Mouse (Mus musculus) gastrocnemius, postnatal 14 days (tissue): ENCODE measurements around the gene Irak1. TPM values are rescaled to one million over a fixed set of nuclear protein-coding genes. Genes with fewer than 3 reads are reported as not detected.

Source experiments
- DNase-seq: peaks from one replicate; pipeline ENCODE4 v3.0.0; 2021; ENCODE audit warnings: mixed read lengths
- intact Hi-C: fragments of 180-260 bp; cut with DNase I; formaldehyde crosslinking; loops from one replicate; pipeline ENCODE4 v1.15.1; 2025; ENCODE audit warnings: low total_unique reads
- long read RNA-seq, 2 experiments: library from polyadenylated mRNA; stranded (forward); transcript quantifications; one replicate each; pipeline ENCODE4 v2.0.0; 2021
- total RNA-seq, 2 experiments: library from RNA; stranded (reverse); gene quantifications; 2 replicates each; pipeline ENCODE4 v1.2.3; 2021

Gene Irak1
- total RNA-seq = 10 to 100 TPM; 40.3 to 41.2 TPM
- long read RNA-seq, experiment 1, transcript Irak1-204 (14 exons, 3,825 nt) = minor isoform, 9 of 59 reads
- long read RNA-seq, experiment 1, transcript Irak1-206 (14 exons, 3,835 nt) = major isoform, 22 of 59 reads
- long read RNA-seq, experiment 1, partial matches to known transcripts = 5 of 59 reads
- long read RNA-seq, experiment 1, other reads (novel, unspliced or antisense) = 21 of 59 reads
- long read RNA-seq, experiment 2, transcript Irak1-204 (14 exons, 3,825 nt) = minor isoform, 6 of 59 reads
- long read RNA-seq, experiment 2, transcript Irak1-206 (14 exons, 3,835 nt) = major isoform, 20 of 59 reads
- long read RNA-seq, experiment 2, partial matches to known transcripts = 10 of 59 reads
- long read RNA-seq, experiment 2, other reads (novel, unspliced or antisense) = 22 of 59 reads

DNA sequence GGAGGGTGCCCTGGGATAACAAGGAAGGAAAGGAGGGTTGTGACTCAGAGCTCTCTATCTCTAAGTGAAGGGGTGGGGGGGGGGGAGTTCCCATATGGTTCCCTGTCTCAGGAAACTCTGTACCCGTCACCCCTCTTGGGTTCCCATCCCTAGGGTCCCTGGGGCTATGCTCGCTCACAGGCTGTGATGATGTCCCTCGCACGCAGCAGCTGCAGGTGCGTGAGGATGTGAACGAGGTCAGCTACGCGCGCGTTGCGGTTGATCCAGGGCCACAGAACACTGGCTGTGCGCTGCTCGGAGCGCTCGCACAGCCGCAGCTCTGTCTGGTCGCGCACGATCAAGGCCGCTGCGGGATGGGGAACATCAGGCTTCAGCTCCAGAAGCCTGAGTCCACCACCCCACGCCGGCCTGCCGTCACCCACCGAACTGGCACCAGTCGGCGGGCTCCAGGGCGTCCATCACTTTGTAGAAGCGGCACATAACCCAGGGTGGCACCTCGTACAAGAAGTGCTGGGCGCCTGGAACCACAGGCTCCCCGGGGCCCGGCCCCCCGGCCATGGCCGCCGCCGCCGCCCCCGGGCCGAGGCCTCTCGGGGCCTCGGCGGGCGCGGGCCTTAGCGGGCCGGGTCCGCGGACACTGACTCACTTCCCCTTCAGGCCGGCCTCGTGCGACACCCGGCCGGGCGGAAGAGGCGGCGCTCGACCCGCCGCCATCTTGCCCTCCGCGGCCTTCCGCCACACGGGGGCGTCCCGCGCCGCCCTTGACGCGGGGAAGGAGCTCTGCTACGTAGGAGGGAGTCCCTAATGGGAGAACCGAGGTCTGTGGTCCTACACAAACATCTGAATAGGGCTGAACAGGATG lies at the start of gene Irak1:
Irak1 (minus strand) TSS at position 731 of the 862 bp plus-strand sequence.
- intact Hi-C loops = loop anchor here (10.0 kb wide), 1 partner anchor 71 kb away; no protein-coding TSS in a partner anchor
- DNase-seq = peak; percentile 83

DNA sequence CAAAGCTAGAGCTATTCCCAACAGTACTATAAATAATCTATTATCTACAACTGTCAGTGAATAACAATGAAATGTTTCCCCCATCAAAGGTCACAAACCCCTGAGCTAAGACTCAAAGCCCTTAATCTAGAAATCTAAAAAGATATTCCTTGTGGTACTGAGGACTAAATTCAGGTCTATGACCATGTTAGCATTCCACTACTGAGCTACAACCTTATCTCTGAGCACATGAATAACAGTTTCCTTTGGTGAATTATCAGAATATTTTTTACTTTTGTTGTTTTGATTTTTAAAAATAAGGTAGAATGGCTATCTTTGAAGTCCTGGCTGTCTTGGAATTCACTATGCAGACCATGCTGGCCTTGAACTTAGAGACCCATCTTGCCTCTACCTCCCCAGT lies 47.1 kb upstream of the Irak1 start:
- intact Hi-C loops = no loop called here
- no peak for DNase-seq

DNA sequence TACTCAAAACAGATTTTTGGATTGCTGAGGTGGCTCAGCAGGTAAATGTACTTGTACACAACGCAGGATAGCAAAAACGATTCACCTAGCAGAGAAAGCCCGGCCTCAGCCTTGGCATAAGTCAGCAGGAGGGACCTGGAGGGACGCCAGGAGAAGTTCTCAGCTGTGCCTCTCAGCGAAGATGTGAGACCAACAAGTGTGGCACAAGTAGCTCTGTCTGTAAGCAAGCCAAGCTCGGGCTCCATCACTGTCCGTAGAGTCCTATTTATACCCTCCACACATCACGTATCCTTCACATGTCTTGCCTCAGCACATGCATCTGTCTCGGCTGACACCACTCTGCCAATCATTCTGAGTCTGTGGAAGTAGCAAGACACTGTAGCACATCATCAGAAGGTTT lies 44.2 kb upstream of the Irak1 start:
- peak; percentile 67 for DNase-seq
- intact Hi-C loops = no loop called here

DNA sequence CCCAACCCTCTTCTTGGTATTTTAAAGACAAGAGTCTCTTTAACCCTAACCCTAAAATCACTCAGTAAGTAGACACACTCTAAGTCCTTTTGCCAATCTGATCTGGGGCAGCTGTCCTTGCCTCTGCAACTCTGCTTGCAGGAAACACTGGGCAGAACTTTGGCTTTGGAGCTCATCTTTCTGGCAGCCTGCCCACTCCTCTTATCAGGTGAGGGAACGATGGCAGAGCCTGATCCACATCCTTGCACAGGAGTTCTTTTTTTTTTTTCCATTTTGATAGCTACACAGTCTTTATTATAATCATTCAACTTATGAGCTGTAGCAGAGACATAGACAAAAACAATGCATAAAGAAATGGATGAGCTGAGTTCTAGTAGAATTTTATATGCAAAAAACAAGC lies 21.4 kb upstream of the Irak1 start:
- intact Hi-C loops = no loop called here
- no peak for DNase-seq

DNA sequence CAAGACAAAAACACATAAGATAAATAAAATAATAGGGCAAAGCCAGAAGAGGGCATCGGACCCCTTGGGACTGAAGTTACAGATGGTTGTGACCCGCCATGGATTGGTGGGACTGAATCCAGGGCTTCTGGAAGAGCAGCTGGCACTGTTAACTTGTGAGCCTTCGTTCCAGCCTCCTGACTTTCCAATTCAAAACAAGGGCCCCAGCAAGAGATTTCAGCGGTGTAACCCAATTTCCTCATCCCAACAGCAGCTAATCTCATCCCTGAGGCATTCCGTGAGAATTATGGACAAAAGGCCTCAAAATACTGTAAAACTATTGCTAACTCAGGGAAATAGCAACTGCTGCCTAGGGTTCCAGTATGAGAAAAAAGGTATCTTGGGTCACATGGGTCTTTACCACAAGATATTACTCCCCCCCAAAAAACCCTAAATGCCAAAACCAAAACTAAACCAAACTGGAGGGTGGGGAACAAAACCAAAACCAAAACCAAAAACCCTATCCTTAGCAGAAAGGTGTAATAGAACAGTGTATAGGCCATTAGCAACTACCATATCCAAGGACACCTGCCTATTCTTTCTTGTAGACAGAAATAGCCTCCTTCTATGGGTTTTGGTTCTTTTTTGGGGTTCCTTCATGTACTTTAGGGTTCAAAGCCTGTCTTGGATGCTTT lies 14.1 kb upstream of the Irak1 start:
- intact Hi-C loops = no loop called here
- no peak for DNase-seq

DNA sequence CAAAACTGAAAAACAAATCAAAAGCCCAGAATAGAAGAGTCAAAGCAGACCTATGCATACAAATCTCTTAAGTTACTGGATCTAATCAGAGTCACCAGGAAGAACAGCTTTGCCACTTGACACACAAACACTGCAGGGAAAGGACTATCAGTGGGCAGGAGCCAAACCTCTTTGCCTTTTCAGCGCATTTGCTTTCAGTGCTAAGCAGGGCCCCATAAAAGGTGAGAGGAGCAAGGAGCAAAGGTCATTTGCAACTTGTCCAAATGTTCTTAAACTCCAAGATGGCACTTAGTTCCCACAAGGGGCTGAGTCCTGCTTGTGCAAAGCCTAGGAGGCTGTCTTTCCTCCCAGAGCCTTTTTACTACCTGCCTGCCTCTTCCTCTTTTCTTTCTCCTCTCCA lies 6.3 kb upstream of the Irak1 start:
- DNase-seq = no peak
- intact Hi-C loops = loop anchor here (10.0 kb wide), 1 partner anchor 65 kb away; no protein-coding TSS in a partner anchor

DNA sequence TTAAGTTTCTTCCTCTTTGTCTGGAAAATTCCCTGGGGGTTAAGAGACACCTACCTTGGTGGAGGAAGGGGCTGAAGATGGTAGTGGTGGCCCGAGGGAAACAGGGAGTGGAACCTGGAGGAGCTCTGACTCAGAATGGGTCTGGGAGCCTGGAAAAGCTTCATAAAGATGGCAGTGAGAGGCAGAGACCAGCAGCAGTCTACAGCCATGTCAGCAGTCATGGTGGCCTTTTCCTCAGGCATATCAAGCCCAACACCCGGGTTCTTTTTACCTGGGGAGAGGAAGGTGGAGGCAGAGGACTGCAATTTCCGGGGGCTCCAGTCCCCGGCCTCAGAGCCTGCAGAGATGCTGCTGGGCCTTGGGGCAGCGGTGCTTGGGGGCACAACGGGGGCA lies 927 bp downstream of the Irak1 start:
- no peak for DNase-seq
- intact Hi-C loops = loop anchor here (10.0 kb wide), 1 partner anchor 72 kb away; no protein-coding TSS in a partner anchor

DNA sequence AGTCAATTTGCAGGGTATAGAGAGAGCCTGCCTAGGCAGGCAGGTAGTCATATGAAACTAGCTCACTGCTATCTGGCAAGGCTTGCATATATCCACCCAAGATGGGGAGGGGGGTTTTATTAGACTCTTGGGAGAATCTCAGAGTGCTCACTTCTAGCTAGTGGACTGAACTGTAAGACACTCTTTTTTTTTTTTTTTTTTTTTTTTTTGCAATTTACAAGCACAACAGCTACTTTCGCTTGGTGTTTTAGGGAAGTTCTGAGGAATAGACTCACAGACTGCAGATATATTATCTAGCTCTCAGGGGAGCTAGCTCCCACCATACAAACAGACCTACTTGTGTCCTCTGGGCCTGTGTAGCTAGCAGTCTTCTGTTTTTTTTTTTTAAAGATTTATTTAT lies 9.1 kb downstream of the Irak1 start:
- intact Hi-C loops = no loop called here
- no peak for DNase-seq

DNA sequence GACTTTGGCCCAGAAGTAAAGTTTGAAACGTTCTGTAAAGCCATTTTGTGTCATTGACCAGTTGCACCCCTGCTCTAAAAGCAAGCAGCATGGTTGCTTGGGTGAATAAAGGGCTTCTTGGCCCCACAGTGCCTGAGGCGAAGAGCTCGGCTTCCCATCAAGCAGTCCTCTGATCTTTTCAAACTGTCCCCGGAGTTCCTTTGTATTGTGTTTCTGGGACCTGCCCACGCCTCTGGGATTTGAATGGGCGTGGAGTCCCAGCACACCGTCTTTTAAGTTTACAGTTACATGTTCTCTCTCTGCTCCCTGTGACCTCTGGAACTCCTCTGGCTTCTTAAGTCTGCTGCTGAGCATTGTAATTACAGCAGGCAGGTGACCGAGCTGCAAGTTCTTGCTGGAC lies 15.7 kb downstream of the Irak1 start:
- intact Hi-C loops = no loop called here
- DNase-seq = no peak

DNA sequence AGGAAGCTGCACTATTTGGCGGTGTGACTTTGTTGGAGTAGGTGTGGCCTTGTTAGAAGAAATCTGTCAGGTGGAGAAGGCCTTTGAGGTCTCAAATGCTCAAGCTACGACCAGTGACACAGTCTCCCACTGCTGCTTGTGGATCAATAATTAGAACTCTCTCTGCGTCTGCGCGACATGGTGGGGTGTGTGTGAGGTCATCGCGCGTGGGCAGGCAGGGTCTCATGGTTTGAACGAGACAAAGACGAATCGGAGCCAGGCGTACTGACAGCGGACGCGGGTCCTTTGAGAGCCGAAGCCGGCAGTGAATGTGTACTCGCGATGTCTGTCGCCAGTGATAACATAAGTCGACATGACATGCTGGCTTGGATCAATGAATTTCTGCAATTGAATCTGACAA lies 17.3 kb downstream of the Irak1 start:
- intact Hi-C loops = no loop called here
- DNase-seq = no peak

DNA sequence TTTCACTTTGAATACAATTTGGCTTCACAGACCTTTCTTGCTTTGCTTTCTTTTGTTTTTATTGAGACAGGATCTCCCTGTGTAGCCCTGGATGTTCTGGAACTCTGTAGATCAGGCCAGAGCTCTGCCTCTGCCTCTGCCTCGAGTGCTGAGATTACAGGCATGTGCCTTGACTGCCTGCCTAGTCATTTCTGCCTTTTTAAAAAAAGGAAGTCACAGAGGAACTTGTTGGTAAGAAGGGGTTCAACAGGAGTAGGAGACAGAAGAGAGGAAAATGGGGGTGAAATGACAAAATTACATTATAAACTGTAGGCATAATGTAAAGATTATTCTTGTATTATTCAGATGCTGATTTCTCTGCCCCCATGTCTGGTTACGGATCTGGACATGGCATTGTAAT lies 20.1 kb downstream of the Irak1 start:
- DNase-seq = no peak
- intact Hi-C loops = no loop called here

DNA sequence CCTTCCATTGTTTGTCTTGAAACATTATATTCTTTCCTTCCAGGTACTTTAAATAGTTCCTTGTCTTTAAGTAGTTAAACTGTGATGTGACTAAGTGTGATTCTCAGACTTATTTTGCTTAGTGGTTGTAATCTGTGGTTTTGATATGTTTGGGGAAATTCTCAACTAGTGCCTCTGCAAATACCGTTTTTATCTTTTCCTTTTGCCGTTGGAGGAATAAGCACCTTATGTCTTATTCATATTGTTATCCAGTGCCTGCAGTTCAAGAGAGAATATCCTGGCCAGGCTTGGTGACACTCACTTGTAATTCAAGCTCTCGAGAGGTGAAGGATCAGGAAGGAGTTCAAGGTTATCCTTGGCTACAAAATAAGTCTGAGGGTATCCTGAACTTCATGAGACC lies 22.7 kb downstream of the Irak1 start:
- DNase-seq = no peak
- intact Hi-C loops = no loop called here

DNA sequence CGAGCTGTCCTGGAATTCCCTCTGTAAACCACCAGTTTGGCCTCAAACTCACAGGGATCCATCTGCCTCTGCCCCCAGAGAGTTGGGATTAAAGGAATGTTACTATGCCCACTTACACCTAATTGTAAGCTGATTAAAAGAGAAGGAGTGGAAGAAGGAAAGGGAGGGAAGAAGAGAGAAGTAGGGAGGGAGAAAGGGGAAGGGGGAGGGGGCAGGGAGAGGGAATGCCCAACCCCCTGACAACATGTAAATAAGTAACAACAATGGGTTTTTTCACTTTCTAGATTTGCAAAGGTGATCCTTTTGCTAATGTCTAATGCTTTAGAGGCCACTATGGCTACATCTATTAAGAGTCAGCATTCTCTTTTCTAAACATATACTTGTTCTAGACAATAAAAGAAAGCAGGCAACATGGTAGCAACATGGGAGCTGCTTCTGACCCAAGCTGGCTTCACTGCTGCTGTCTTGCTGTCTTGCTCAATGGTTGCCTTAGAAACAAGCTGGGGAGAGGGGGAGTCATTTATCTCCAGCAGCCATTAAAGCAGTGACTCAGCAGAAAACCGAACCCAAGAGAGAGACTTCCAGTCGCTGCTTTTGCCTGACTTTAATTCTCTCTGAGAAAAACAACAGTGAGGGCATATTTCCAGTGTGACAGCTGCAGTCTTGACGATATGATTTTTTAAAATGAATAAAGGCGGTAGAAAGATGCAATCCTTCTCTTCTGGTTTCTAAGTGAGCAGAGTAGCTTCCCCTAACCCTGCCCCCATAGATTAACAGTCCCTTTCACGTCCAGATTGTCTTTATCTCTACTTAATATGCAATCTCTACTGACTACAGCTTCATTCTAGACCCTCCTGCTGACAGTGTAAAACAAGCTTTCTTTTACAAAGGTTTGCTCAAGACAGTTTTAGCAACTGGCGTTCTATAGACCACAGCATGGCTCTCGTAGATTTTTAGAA lies 24.5 kb downstream of the Irak1 start:
- no peak for DNase-seq
- intact Hi-C loops = no loop called here

DNA sequence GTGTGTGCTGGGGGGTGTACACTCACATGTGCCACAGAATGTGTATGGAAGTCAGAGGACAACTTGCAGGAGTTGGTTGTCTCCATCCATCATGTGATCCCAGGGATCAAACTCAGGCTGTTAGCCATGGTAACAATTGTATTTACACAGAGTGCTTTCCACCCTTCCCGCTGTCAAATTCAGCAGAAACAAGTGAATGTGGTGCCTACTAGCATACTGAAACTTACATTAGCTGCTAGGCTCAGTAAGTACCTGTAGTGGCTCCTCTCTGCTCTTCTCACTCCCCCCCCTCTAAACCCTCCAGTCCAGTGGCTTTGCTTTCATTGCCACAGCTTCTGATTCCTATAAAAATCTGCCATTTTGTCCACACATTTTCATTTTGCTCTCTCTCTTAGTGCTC lies 45.9 kb downstream of the Irak1 start:
- intact Hi-C loops = no loop called here
- DNase-seq = no peak

DNA sequence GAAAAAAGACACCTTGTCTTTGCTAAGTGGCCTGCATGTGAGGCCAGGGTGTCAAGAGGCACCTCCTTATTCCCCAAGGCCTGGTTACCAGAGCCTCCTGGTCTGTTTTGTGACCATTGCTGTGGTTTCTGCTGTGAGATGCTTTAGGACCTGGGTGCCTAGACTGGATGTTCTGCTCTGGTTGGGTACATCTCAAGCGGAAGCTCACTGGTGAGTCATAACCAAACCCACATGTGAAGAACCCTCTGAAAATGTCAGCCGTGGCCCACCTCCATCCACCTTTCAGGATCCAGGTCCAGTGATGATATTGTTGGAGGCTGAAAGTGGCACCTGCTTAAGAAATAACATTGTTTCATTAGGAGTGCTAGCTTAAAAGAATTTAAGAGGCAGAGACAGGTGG lies 47.4 kb downstream of the Irak1 start:
- no peak for DNase-seq
- intact Hi-C loops = no loop called here

DNA sequence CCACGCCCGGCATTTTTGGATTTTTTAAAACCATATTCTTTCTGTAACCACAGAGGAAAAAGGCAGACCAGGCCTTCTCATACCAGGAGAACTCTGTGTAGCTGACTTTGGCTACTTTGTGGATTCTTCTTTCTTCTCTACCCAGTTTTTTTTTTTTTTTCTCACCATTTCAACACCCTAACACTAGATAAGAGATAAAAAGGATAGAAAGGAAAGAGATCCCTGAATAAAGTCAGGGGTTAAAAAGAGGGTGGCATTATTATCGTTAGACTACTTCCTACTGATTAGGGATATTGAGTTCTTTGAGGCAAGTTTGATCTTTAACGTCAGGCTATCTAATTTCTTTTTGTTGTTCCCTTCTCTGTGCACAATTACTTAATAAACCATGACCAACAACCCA lies 50.9 kb downstream of the Irak1 start:
- DNase-seq = no peak
- intact Hi-C loops = no loop called here

DNA sequence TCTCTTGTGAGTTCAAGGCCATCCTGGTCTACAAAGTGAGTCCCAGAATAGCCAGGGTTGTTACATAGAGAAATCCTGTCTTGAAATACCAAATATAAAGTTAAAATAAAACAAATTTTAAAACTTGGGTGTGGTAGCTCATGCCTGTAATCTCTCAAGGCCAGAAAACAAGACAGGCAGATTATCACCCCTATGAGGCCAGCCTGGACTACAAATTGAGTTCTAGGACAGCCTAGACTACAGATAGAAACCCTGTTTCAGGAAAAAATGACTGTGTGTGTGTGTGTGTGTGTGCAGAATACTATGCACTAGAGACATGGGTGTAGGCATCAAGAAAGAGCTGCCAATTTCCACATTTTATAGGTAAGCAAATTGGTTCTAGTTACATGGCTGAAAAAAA lies 52.9 kb downstream of the Irak1 start:
- intact Hi-C loops = no loop called here
- DNase-seq = no peak

DNA sequence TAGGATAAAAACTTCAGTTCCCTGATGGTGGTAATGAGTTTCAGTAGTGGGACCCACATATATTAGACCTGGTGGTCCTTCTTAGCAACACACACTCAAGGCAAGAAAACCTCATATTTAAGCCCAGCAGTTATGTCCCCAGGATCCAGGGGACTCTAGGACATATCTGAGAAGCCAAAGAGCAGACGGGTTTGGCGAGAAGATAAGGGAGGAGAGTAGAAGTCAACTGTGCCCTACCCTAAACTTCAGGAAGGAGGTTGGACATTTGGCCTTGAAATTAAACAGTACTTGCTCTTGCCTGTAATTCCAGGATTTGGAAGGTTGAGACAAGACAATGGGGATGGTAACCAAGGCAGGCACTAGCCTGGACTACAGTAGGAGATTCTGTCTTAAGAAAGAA lies 54.0 kb downstream of the Irak1 start:
- DNase-seq = no peak
- intact Hi-C loops = no loop called here

DNA sequence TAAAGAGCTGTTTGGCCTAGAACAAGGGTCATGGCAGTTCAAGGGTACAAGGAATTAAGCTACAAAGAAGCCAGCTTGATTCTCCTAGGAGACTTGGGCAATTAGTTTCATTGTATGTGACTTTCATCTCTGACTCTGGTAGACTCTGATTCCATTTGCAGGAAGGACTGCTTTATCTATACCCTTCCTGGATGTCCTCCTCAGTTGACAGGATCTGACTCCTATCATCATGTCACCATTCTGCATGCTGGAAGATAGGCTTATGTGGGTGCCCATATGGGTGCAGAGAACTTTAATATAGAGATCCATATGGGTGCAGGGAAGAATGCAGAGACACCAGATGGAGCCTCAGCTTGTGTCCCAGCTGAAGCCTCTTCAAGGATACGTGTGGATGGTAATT lies 54.6 kb downstream of the Irak1 start:
- no peak for DNase-seq
- intact Hi-C loops = no loop called here
